Mouse (Mus musculus) embryonic fibroblast, embryonic 13.5 days (primary cell): ENCODE measurements around the gene Tnf.

Experiments
- CTCF ChIP-seq: IDR thresholded peaks from 2 replicates; pipeline ENCODE4 v1.5.1; 2011; ENCODE audit warnings: mild to moderate bottlenecking, control low read depth, low read length, moderate library complexity, borderline replicate concordance; ENCODE audit not compliant: insufficient read depth
- POLR2A ChIP-seq: IDR thresholded peaks from 2 replicates; pipeline ENCODE4 v1.6.1; 2011; ENCODE audit warnings: low read depth, mild to moderate bottlenecking, control low read depth, low read length, moderate library complexity

- TF ChIP-seq CTCF = no peak
- TF ChIP-seq POLR2A = no peak
Observed at GRCm38 (mm10) chr17:35187959-35188610, 13.7 kb downstream of the Tnf start, which contains the start of gene Lst1.
